Mouse (Mus musculus) brain, embryonic 14.5 days (tissue): ENCODE data around the gene Scn3a.

Experiments used
- CTCF ChIP-seq: fragments of 200-500 bp; IDR thresholded peaks from 2 replicates; pipeline ENCODE4 v1.5.1; 2012; ENCODE audit warnings: inconsistent platforms, mild to moderate bottlenecking, moderate library complexity, borderline replicate concordance; ENCODE audit not compliant: insufficient read depth, insufficient read length; ENCODE audit errors: extremely low read depth
- POLR2A ChIP-seq: fragments of 200-500 bp; IDR thresholded peaks from 2 replicates; pipeline ENCODE4 v1.6.1; 2012; ENCODE audit warnings: mild to moderate bottlenecking, inconsistent platforms, borderline replicate concordance; ENCODE audit not compliant: poor library complexity, insufficient read depth, insufficient read length, severe bottlenecking; ENCODE audit errors: extremely low read depth

GRCm38 (mm10) chr2:65547341-65547740, 20.1 kb downstream of the Scn3a start:
- TF ChIP-seq CTCF, result no peak
- no peak for TF ChIP-seq POLR2A
